Comparison of ENCODE assay signal across 8 mouse cellular contexts in genomic region chr13:34077492-34078271, GRCm38 (mm10). TPM values are rescaled to one million over a fixed set of nuclear protein-coding genes. Genes with fewer than 3 reads are reported as not detected.
DNase-seq lines count a peak whose midpoint lies in the region; ATAC-seq lines count a peak whose summit lies in the region.

Tubb2a (minus strand) TSS chr13:34078007.

- H3K4me1 ChIP-seq in hindbrain, embryonic 13.5 days (replicated peaks): peaks cover 36% of the 10 kb centered on the region

- ATAC-seq in hindbrain, embryonic 13.5 days (ENCODE audit: low FRiP score): peak; percentile 90

- H3K36me3 ChIP-seq in hindbrain, embryonic 13.5 days: peaks cover 22% of the 10 kb centered on the region

- under 1% methylated on average over 44 of the region's 45 CpGs for WGBS in hindbrain, embryonic 13.5 days

- peak within 1 kb of the TSS; percentile 96 for H3K27ac ChIP-seq in hindbrain, embryonic 13.5 days

- H3K27me3 ChIP-seq in hindbrain, embryonic 13.5 days: no peaks in the 10 kb centered on the region

- no peaks in the 10 kb centered on the region for H3K9me3 ChIP-seq in hindbrain, embryonic 13.5 days

- peak within 1 kb of the TSS; percentile 72 for H3K4me2 ChIP-seq in hindbrain, embryonic 13.5 days

- DNase-seq in T-cell, adult 2 months (ENCODE audit: low spot score): peak; percentile 88
- DNase-seq in cerebellum, postnatal 25 days: peak; percentile 93 to 95
- DNase-seq in frontal cortex, postnatal 25 days (ENCODE audit: low spot score in 2 of 2): peak; percentile 78 to 88
- DNase-seq in layer of hippocampus, postnatal 25 days (ENCODE audit: extremely low spot score in 1 of 2, low spot score in 1 of 2): peak; percentile 91 to 97
- DNase-seq in lung, postnatal 14 days: peak; percentile 96
- DNase-seq in ovary, postnatal 36 days (ENCODE audit: low spot score): peak; percentile 93
- DNase-seq in thymus, postnatal 14 days: peak; percentile 94

- H3K9ac ChIP-seq in hindbrain, embryonic 13.5 days: peak within 1 kb of the TSS; percentile 95

- H3K4me3 ChIP-seq in hindbrain, embryonic 13.5 days: peak within 1 kb of the TSS; percentile 87

RNA-seq across cellular contexts. Expression of gene Tubb2a, which starts in this region (rescaled TPM):
- 1,972 and 2,142 TPM in 2 replicates for polyA plus RNA-seq in hindbrain, embryonic 13.5 days (2015; fragmentation: Nextera tagmentation; extraction: Ambion mirVana)
- total RNA-seq in layer of hippocampus, postnatal 25 days (2021): 1,000 to 10,000 TPM; 1,288 to 1,354 TPM

Comparison
In these comparisons a context has a peak if more than half of its experiments do, and no peak if none do; other contexts are left out.
1. Peak in every context shown above with its lines: DNase-seq, ATAC-seq, H3K4me3 ChIP-seq and H3K27ac ChIP-seq.